Mouse (Mus musculus): Measurements from ENCODE around the gene 5730596B20Rik.

The 5730596B20Rik gene

GRCm38 (mm10) chr6:52200073-52200750 lies 22.9 kb downstream of the 5730596B20Rik start:
- DNase-seq (ENCODE audit: low spot score) = no peak

- no peak for DNase-seq (ENCODE audit: low spot score)
These were observed 23.5 kb downstream of the 5730596B20Rik start for GRCm38 (mm10) chr6:52200751-52201250.

GRCm38 (mm10) chr6:52201269-52201668 lies 24.0 kb downstream of the 5730596B20Rik start:
- no peak for DNase-seq (ENCODE audit: low spot score)

DNA sequence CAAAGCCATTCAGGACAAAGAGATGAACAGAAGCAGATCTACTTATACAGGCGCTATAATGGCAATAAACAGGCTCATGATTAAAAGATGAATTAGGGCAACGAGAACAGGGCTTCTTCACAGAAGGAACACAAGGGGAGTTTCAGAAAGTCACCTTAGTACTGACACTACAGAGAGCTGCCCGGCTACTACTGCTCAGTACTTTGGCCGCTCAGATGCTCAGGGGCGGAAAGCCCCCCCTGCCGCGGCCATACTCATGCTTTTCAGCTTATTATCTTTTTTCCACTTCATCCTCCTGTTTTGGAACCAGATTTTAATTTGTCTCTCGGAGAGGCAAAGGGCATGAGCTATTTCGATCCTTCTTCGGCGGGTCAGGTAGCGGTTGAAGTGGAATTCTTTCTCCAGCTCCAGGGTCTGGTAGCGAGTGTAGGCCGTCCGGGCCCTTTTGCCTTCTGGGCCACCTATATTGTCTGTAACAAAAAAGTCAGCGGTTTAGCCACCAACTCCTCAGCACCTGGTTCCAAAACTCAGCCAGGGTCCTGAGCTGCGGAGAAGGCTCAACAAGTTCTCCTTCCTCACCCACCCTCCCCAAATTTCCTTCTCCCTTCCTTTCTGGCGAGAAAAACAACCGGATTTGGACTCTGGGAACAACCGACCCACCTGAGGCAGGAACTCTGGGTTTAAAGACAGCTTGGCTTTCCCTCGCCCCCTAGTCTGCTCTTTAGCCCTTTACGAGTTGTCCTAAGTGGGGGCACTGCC lies 25.2 kb downstream of the 5730596B20Rik start:
- DNase-seq (ENCODE audit: low spot score) = no peak

GRCm38 (mm10) chr6:52203121-52203370 lies 25.7 kb downstream of the 5730596B20Rik start:
- DNase-seq (ENCODE audit: low spot score) = no peak

GRCm38 (mm10) chr6:52203371-52204049 lies 26.2 kb downstream of the 5730596B20Rik start:
- DNase-seq (ENCODE audit: low spot score) = no peak

DNA sequence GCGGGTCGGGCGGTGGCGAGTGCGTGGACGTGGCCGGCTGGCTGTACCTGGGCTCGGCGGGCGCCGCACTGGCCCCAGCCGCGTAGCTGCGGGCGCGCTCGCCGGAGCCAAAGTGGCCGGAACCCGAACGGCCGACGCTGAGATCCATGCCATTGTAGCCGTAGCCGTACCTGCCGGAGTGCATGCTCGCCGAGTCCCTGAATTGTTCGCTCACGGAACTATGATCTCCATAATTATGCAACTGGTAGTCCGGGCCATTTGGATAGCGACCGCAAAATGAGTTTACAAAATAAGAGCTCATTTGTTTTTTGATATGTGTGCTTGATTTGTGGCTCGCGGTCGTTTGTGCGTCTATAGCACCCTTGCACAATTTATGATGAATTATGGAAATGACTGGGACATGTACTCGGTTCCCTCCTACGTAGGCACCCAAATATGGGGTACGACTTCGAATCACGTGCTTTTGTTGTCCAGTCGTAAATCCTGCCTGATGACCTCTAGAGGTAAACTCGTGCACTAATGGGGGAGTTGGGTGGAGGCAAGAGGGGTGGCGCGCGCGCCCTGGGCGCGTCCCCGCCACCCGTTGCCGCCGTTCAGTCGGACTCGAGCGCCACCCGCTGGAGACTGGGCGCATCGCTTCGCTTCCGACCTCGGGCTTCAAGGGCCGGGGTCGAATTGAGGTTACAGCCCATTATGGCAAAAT lies 26.9 kb downstream of the 5730596B20Rik start, which contains the start of gene Hoxa5:
Gene Hoxa5 (minus strand): TSS at position 538 of the 703 bp plus-strand sequence.
- no peak for DNase-seq (ENCODE audit: low spot score)

DNA sequence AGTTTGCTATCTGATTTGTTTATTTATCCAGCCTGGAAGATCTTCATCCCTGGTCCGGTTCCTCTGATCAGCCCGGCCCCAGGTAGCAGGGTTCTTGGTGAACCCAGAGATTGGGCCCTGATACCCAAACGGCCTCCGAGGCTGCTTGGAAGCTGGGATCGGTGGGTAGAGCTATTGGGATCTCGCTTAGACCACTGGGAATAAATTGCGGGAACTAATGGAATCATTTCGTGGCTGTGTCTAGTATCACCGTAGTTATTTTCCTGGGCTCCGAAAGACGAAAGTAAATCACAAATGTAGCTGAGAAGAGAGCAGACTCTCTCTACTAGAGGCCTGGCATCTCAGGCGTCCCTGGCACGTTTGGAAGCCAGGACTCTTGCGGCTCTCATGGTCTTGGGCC lies 27.9 kb downstream of the 5730596B20Rik start:
- no peak for DNase-seq (ENCODE audit: low spot score)

DNA sequence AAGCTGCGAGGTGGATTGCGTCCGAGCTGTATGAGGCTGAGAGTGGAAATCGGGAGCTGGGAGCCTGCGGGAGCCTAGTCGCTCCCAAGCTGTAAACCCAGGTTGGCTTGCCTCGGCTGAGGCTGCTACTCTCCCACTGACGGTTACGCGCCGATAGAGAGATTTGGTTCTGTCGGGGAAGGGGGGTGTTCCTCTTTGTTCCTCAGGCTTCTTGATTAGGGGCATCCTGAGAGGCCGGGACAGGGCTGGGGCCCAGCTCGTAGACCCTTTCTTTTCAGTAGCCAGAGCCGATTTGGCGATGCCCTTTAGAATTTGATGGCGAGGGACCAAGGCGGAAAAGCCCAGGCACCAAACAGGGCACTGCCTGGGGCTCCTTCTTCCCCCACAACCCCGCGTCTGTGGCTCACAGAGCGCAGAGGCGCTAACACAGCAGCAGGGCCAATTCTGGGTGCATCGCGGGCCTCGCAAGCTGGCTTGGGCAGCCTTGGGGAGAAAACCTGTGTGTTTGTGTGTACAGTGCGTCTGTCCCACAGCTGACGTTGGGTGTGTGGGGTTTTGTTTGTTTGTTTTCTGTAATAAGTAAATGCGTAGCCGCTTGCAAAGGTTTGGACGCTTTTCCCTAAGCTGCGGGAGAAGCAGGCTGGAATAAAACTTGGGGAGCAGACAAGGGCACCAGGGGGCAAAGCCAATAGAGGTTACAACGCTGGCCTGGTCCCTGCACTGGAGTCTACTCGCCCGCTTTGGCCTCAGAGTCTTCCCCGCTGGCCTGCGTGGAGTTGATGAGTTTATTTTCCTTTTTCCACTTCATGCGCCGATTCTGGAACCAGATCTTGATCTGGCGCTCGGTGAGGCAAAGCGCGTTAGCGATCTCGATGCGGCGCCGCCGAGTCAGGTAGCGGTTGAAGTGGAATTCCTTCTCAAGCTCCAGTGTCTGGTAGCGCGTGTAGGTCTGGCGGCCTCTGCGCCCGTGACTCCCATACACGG lies 28.6 kb downstream of the 5730596B20Rik start:
- no peak for DNase-seq (ENCODE audit: low spot score)

GRCm38 (mm10) chr6:52206882-52207683 lies 29.8 kb downstream of the 5730596B20Rik start:
- no peak for DNase-seq (ENCODE audit: low spot score)

- DNase-seq (ENCODE audit: low spot score) = no peak
These were observed 30.3 kb downstream of the 5730596B20Rik start for GRCm38 (mm10) chr6:52207684-52207976.

- no peak for DNase-seq (ENCODE audit: low spot score)
These were observed 31.0 kb downstream of the 5730596B20Rik start, which contains the start of gene Hoxa6 for GRCm38 (mm10) chr6:52208072-52208867. Gene Hoxa6 (minus strand): TSS chr6:52208722.

DNA sequence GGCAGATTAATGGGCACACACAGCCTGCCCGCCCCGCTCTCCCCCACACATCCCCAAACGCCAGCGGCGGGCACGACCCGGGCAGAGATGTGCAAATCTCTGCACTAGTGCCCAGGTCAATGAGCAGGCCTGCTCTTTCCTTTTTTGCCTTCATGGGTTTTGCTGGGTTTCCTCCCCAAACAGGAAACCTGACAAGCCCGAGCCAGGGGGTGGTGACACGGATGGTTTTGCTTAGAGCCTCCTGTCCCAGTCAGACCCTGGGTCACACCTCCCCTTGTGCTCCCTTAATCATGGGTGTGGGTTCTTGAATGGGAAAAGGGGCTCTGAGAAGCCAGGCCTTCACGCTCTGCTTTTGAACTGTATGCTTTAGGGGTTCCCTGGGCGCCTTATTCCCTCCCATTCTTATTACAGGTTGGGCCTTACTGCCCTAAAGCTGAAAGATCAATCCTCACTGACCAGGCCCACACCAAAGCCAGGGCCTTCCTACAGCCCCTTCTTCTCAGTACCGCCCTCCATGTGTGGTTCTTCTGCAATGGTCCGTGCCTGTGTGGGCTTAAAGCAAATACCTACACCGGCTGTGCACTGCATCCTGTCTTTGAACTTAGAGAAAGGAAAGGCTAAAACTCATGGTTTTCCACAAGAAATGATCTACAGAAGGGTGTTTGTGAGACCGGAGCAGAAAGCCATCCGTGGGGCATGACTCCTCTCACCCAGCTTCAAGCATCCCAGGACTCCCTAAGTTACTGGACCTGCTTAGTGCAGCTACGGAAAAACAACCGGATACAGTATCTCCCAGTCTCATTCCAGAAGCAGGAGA lies 31.8 kb downstream of the 5730596B20Rik start:
- DNase-seq (ENCODE audit: low spot score) = no peak

DNA sequence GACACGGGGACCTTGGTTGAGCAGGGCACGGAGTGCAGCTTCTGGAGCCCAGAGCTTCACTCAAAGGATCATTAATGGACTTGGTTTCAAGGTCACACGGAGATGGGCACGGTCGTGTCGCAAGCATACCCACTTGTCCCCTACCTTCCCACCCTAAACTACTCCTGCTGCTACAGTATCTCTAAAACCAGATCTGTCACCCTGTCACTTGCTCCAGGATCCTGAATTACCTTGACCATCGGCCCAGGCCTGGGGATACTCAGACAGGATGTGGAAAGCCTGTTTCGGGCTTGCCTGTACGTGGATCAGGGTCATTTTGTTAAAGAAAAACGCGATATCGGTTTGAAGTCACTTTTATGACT lies 32.4 kb downstream of the 5730596B20Rik start:
- DNase-seq (ENCODE audit: low spot score) = no peak

GRCm38 (mm10) chr6:52211170-52211935 lies 34.1 kb downstream of the 5730596B20Rik start:
- no peak for DNase-seq (ENCODE audit: low spot score)

- DNase-seq (ENCODE audit: low spot score) = no peak
These were observed 34.7 kb downstream of the 5730596B20Rik start for GRCm38 (mm10) chr6:52211961-52212360.

DNA sequence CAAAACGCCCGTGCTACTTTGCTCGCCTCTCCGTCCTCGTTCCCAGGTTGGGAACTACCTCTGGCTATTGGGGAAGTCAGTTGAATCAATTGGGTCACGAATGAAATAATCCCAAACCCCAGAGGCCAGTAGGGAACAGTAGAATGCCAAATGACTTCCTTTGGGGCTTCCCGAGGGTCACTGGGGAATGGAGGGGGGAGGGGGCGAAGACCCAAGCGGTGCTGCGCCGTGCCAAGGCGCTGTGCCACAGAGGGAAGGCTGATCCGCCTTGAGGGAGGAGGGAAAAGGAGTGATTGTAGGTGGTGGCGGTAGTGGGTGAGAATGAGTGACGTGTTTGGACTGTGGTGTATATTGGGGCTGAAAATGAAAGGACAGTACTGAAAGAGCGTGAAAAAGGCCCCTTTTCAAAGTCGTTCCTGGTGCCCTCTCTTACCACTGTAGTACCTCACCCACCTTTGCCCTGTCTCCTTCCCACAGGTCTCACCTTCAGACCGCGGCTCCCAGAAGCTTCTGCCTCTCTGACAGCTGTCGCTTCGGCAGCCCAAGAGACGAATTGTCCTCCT lies 35.3 kb downstream of the 5730596B20Rik start:
- no peak for DNase-seq (ENCODE audit: low spot score)
